Mouse (Mus musculus): ENCODE results near the gene Ccnd2. TPM values are rescaled to one million over a fixed set of nuclear protein-coding genes. Genes with fewer than 3 reads are reported as not detected.

Ccnd2 gene
- total RNA-seq (2021), result 10 to 100 TPM; 80.7 to 85.3 TPM
- long read RNA-seq, experiment 1, full-length matches to known transcripts, result 10 of 16 reads
- long read RNA-seq, experiment 1, partial matches to known transcripts, result 0 of 16 reads
- long read RNA-seq, experiment 1, other reads (novel, unspliced or antisense), result 6 of 16 reads
- long read RNA-seq, experiment 2, full-length matches to known transcripts, result 12 of 30 reads
- long read RNA-seq, experiment 2, partial matches to known transcripts, result 0 of 30 reads
- long read RNA-seq, experiment 2, other reads (novel, unspliced or antisense), result 18 of 30 reads

- peak in 1 of 2 experiments; percentile 47 for DNase-seq (ENCODE audit: low spot score in 2 of 2)
Observed at GRCm38 (mm10) chr6:127152106-127152951, at the start of gene Ccnd2. TSS of gene Ccnd2 (minus strand) at chr6:127152193.

- no peak for DNase-seq (ENCODE audit: low spot score in 2 of 2)
Observed at GRCm38 (mm10) chr6:127196985-127197384, 45.0 kb upstream of the Ccnd2 start.

GRCm38 (mm10) chr6:127181296-127181695, 29.3 kb upstream of the Ccnd2 start:
- peak in 1 of 2 experiments; percentile 35 for DNase-seq (ENCODE audit: low spot score in 2 of 2)

- DNase-seq (ENCODE audit: low spot score in 2 of 2), result no peak
Observed at GRCm38 (mm10) chr6:127179056-127179759, 27.2 kb upstream of the Ccnd2 start.

GRCm38 (mm10) chr6:127177962-127178361, 26.0 kb upstream of the Ccnd2 start:
- no peak for DNase-seq (ENCODE audit: low spot score in 2 of 2)

- DNase-seq (ENCODE audit: low spot score in 2 of 2), result no peak
Observed at GRCm38 (mm10) chr6:127177441-127177840, 25.4 kb upstream of the Ccnd2 start.

GRCm38 (mm10) chr6:127172461-127172860, 20.5 kb upstream of the Ccnd2 start:
- DNase-seq (ENCODE audit: low spot score in 2 of 2), result no peak

GRCm38 (mm10) chr6:127170734-127171133, 18.7 kb upstream of the Ccnd2 start:
- no peak for DNase-seq (ENCODE audit: low spot score in 2 of 2)

GRCm38 (mm10) chr6:127165663-127166062, 13.7 kb upstream of the Ccnd2 start:
- no peak for DNase-seq (ENCODE audit: low spot score in 2 of 2)

GRCm38 (mm10) chr6:127162842-127163241, 10.8 kb upstream of the Ccnd2 start:
- DNase-seq (ENCODE audit: low spot score in 2 of 2), result no peak

GRCm38 (mm10) chr6:127157321-127157720, 5.3 kb upstream of the Ccnd2 start:
- DNase-seq (ENCODE audit: low spot score in 2 of 2), result no peak

- no peak for DNase-seq (ENCODE audit: low spot score in 2 of 2)
Observed at GRCm38 (mm10) chr6:127155468-127155867, 3.5 kb upstream of the Ccnd2 start.

- DNase-seq (ENCODE audit: low spot score in 2 of 2), result peak in 1 of 2 experiments; percentile 60
Observed at GRCm38 (mm10) chr6:127154708-127155268, 2.8 kb upstream of the Ccnd2 start.

- no peak for DNase-seq (ENCODE audit: low spot score in 2 of 2)
Observed at GRCm38 (mm10) chr6:127153972-127154707, 2.1 kb upstream of the Ccnd2 start.

- DNase-seq (ENCODE audit: low spot score in 2 of 2), result no peak
Observed at GRCm38 (mm10) chr6:127153296-127153800, 1.4 kb upstream of the Ccnd2 start.

- no peak for DNase-seq (ENCODE audit: low spot score in 2 of 2)
Observed at GRCm38 (mm10) chr6:127151565-127152105, 358 bp downstream of the Ccnd2 start.

GRCm38 (mm10) chr6:127150663-127151564, 1.1 kb downstream of the Ccnd2 start:
- peak in 1 of 2 experiments; percentile 68 for DNase-seq (ENCODE audit: low spot score in 2 of 2)

GRCm38 (mm10) chr6:127149944-127150662, 1.9 kb downstream of the Ccnd2 start:
- no peak for DNase-seq (ENCODE audit: low spot score in 2 of 2)
